Mouse (Mus musculus) lung, postnatal 0 days (tissue): ENCODE results near the gene Bbs7.

Experiments
- CTCF ChIP-seq: IDR thresholded peaks from 2 replicates; pipeline ENCODE4 v1.5.1; 2016; ENCODE audit warnings: antibody characterized with exemption, mild to moderate bottlenecking
- EP300 ChIP-seq: IDR thresholded peaks from 2 replicates; pipeline ENCODE4 v1.6.1; 2016; ENCODE audit warnings: antibody characterized with exemption, mild to moderate bottlenecking, control low read depth

DNA sequence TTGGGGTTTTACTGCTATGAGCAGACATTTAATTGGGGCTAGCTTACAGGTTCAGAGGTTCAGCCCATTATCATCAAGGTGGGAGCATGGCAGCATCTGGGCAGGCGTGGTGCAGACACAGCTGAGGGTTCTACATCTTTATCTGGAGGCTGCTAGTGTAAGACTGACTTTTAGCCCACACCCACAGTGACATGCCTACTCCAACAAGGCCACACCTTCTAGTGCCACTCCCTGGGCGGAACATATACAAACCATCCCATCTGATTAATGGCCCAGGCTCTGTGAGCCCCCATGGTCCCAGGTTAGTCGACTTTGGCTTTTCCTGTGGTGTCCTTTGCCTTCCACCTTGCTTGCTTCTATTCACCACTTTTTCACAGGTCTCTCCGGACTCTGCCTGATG lies 53.7 kb downstream of the Bbs7 start:
- TF ChIP-seq CTCF (no peak), EP300 (no peak)
